Mouse (Mus musculus) stomach, postnatal 0 days (tissue): ENCODE data around the gene Rpl5.

Source experiments
- CTCF ChIP-seq: IDR thresholded peaks from 2 replicates; pipeline ENCODE4 v1.5.1; 2016; ENCODE audit warnings: antibody characterized with exemption, low read depth, mild to moderate bottlenecking, moderate library complexity
- EP300 ChIP-seq: optimal IDR thresholded peaks from 2 replicates; pipeline ENCODE3; 2016; ENCODE audit warnings: antibody characterized with exemption

DNA sequence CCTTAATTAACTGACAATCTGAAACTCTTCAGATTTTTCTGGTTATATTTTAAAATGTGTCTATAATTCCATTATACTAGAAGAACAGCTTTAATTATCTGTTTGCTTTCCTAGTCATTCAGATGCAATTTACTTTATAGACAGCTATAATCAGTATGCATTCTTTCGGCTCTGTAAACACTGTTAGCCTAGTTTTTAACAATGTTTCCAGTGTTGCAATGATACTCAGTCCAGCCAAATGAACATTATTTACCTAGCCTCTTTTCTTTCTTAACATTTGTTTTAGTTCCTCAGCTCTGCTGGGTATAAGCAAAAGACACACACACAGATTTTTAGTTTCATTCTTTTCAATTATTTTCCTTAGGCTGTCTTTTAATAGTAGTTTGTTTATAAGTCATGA, 48.6 kb downstream of the Rpl5 start:
- no peak for TF ChIP-seq CTCF
- no peak for TF ChIP-seq EP300
